Mouse (Mus musculus) ES-Bruce4 (cell line): ENCODE measurements around the gene Ppp2r1a.

ENCODE experiments used
- EP300 ChIP-seq: IDR thresholded peaks from 2 replicates; pipeline ENCODE4 v1.6.1; 2011; ENCODE audit warnings: low read depth, low read length; ENCODE audit not compliant: insufficient read depth
- POLR2A ChIP-seq: IDR thresholded peaks from one replicate; pipeline ENCODE4 v1.8.1; 2011; ENCODE audit warnings: low read length; ENCODE audit not compliant: insufficient read depth

- TF ChIP-seq POLR2A (peak; percentile 60), EP300 (no peak)
Observed at GRCm38 (mm10) chr17:20944985-20945891, at the start of gene Ppp2r1a.
